Mouse (Mus musculus) ovary, postnatal 14 days (tissue): ENCODE measurements around the gene 1700003F12Rik.

Experiments used
- DNase-seq: peaks from one replicate; pipeline ENCODE4 v3.0.0; 2022; ENCODE audit warnings: low spot score

1700003F12Rik gene

GRCm38 (mm10) chr2:154549127-154549885 is 2.4 kb downstream of the 1700003F12Rik start:
- DNase-seq: peak; percentile 55

DNA sequence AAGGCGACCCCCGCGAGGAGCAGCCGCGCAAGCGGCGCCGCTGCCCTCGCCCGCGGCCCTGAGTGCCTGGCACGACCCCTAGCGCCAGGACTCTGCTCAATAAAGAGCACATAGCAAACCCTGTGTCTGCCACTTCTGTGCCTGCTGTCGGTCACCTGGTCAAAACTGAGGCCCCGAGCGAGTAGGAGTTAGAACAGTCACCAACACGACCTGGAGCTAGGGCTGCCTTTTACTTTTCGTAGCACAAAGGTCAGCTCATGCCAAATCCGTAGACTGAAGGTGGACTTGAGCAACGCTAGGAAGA is 3.0 kb downstream of the 1700003F12Rik start:
- DNase-seq: no peak

DNA sequence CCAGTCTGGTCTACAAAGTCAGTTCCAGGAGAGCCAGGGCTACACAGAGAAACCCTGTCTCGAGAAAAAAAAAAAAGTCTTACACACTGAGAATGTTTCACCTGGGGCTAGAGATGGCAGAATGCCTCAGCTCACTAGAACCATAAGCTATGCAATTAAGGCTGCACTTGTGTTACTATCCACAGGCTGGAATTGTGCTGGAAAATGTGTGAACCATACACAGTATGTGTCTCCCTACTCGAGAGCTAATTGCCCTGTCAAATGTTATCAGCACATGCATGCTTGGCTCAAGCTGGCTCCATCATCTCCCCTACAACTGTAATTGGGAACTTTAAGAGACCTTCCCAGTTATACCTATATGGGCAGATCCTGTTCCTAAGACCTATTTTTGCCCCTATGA is 4.1 kb downstream of the 1700003F12Rik start:
- no peak for DNase-seq

GRCm38 (mm10) chr2:154551476-154551875 is 4.6 kb downstream of the 1700003F12Rik start, which contains the start of gene Actl10:
Gene Actl10 (plus strand): TSS chr2:154551776.
- no peak for DNase-seq

DNA sequence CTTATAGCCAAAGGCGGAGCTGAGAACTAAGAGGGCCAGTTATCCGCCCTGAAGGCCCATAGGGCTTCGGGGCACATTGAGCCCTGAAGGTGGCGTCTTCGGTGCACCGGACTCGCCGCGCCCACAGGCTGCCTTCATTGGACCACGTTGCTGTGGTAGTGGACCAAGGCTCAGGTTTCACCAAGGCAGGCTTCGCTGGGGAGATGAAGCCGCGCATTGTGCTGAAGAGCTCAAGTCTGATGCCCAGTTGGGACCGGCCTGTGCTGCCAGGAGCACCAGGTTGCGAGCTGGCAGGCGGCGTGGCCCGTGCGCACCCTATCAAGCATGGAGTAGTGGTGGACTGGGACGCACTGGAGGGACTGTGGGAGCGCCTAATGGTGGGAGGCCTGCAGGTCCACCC is 5.0 kb downstream of the 1700003F12Rik start:
- DNase-seq: no peak

GRCm38 (mm10) chr2:154552424-154552907 is 5.6 kb downstream of the 1700003F12Rik start:
- peak; percentile 48 for DNase-seq

DNA sequence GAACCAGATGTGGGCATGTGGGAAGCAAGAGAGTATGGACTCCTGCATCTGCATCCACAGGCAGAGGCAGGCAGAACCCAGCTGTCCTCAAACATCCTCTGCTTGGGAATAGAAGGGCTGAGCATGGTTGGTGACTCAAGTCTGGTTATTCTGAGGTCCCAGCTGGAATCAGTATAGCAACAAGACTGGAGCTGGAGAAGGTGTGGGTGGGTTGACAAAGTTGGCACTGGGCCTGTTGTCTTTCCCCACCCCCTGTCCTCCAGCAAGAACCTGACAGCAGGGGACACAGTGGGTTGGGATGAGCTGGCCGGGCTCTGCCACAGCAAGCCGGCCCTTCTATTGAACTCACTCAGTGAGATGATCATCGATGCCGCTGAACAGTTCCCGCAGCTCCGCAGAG is 8.3 kb downstream of the 1700003F12Rik start:
- no peak for DNase-seq

- DNase-seq: no peak
These were observed 10.4 kb downstream of the 1700003F12Rik start for GRCm38 (mm10) chr2:154557184-154557832.

- DNase-seq: no peak
These were observed 11.6 kb downstream of the 1700003F12Rik start, which contains the start of gene Necab3 for GRCm38 (mm10) chr2:154558264-154559039. Gene Necab3 (minus strand): TSS chr2:154558890.

DNA sequence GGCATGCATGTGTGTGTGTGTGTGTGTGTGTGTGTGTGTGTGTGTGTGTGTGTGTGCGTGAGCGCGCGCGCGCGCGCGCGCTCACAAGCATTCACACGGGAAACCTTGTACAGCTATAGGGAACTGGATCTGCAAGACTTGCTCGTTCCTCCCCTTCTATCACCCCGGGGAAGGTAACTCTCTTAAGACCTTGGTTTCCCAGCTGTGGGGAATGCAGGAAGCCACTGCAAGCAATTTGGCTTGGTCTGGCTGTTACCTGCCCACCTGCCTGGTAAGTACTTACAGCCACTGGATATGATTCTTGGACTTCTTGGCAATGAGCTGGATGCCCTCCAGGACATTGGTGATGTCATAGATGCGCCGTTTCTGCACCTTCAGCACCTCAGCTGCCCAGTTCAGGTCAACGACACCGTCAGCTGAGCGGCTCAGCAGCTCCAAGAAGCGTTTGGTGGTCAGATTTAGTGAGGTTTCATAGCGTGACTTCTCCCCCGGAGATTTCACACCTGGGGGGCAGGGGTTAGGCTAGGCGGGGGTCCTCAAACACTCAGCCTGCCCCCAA is 16.8 kb downstream of the 1700003F12Rik start:
- no peak for DNase-seq

DNA sequence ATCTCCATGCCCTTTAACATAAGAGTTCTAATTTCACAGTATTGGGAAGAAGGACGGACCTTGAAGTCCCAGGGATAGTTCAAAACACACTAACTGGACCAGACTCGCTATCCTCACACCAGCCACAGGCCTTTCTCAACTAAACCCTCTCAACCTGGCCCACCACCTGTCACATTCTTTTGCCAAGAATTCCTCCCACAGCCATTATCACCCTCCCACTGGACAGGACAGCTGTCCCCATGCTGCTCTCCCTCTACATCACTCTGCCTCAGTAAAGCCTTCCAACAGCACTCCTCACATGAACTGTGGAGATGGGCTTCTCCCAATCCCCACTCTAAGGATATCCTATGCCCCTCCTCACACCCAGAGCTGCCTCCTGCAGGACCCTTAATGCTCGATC is 18.7 kb downstream of the 1700003F12Rik start:
- DNase-seq: no peak

GRCm38 (mm10) chr2:154566641-154567040 is 19.8 kb downstream of the 1700003F12Rik start:
- no peak for DNase-seq

DNA sequence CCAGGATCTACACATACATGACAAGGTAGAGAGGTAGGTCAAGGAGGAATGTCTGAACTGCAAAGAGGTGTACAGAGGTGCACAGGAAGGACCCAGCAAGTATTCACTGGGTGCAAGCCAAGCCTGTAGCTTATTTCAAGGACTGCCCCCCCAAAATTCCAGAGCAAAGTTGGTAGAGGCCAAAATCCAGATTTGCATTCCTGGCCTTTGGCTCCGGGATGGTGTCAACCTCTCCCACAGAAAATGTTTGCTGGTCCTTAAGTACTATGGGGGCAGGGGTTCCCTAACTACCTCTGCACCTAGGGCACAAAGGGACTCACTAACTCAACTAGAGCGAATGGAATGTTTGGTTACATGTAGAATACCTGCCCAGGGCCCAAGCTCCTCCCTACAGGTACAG is 20.9 kb downstream of the 1700003F12Rik start:
- no peak for DNase-seq

- no peak for DNase-seq
These were observed 21.6 kb downstream of the 1700003F12Rik start for GRCm38 (mm10) chr2:154568329-154569070.

GRCm38 (mm10) chr2:154569071-154569748 is 22.3 kb downstream of the 1700003F12Rik start:
- no peak for DNase-seq

GRCm38 (mm10) chr2:154569836-154570286 is 23.0 kb downstream of the 1700003F12Rik start, which contains the start of gene E2f1:
Gene E2f1 (minus strand): TSS chr2:154569892.
- peak; percentile 87 for DNase-seq

- DNase-seq: no peak
These were observed 23.8 kb downstream of the 1700003F12Rik start for GRCm38 (mm10) chr2:154570666-154571065.

DNA sequence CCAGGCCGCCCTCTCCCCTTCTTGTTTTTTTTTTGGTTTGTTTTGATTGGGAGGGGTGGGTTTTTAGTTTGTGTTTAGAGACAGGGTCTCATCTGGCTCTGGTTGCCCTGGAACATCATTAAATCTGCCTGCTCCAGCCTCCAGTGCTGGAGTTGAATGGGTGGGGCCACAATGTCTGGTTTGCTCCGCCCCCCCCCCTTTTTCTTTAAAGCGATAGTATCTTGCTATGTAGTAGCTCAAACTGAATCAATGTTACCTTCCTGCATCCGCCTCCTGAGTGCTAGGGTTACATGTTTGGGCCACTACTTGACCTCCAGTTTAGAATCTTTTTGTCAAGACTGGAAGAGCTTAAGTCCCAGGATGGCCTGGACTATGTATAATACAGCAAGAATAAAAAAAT is 24.4 kb downstream of the 1700003F12Rik start:
- DNase-seq: no peak

DNA sequence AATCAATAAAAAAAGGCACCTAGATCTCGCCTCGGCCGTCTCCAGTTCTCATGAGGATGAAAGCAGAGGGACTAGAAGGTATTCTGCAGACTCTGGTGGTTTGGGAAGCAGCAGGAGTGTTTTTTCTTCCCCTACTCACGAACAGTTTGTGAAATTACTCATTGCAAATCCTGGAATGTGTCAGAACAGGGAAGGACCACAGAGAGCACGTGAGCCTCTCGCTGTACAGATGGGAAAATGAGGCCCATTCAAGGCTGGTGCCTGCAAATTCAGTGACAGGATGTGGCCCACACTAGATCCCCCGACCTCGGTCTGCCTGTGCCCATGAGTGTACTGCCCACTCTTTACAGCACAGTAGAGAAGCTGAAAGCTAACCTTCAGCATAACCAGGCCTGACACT is 25.1 kb downstream of the 1700003F12Rik start:
- no peak for DNase-seq

DNA sequence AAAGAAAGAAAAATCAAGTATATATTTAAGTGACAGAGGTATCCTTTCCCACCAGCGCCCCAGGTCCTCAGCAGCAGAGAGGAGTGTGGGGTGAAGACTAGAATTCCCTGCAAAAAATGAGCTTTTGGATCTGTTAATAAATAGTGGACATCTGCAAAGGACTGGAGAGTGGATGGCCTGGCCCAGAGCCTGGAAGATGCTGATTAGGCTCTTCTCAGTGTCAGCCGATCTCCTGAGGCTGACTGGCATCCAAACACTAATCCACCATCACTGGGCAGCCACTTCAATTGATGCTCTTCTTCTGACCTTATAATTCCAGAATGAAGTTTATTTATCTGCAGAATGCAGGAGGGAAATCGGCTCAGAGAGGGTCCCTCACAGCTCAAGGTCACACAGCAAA is 26.1 kb downstream of the 1700003F12Rik start:
- no peak for DNase-seq

DNA sequence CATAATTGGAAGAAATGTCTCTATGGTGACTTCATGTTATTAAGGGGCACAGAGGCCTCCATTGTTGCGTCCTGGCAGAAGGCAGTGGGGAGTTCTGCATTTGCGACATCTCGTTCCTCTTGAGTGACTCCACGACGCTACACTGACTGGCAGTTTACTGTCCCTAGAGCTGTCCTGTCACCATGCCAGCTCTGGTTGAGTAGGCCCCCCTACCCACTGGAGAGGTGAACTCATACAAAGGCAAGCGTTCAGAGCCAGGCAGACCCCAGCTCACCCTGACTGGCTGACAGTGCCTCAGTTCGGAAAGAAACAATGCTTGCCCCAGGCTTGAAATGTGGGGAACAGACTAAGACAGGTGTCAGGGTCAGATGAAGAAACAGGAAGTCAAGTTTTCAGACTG is 27.4 kb downstream of the 1700003F12Rik start:
- no peak for DNase-seq
